Mouse (Mus musculus) stomach, postnatal 0 days (tissue): ENCODE data around the gene Eml4. TPM values are rescaled to one million over a fixed set of nuclear protein-coding genes. Genes with fewer than 3 reads are reported as not detected.
A peak's percentile ranks its signal among the peaks of the same experiment; 100 is the strongest.

ENCODE experiments used
- ATAC-seq: fragments of 200-750 bp; cut with Nextera tagmentation; 2 replicates; pipeline ENCODE4 v1.8.0; 2017; ENCODE audit not compliant: low FRiP score, low TSS enrichment
- DNase-seq: peaks from one replicate; pipeline ENCODE4 v3.0.0-alpha.2; 2016; ENCODE audit warnings: low spot score
- H3K27ac ChIP-seq: fragments of 300-500 bp; sonication (generic); replicated peaks from 2 replicates; pipeline ENCODE4 v1.5.1; 2014; ENCODE audit warnings: mild to moderate bottlenecking, control low read depth
- H3K27me3 ChIP-seq: fragments of 300-500 bp; sonication (generic); 2 replicates; pipeline ENCODE4 v1.6.1; 2014; ENCODE audit warnings: low read length; ENCODE audit not compliant: control insufficient read depth, insufficient read depth
- H3K36me3 ChIP-seq: fragments of 300-500 bp; sonication (generic); 2 replicates; pipeline ENCODE4 v1.6.1; 2014; ENCODE audit warnings: low read length, mixed read lengths; ENCODE audit not compliant: control insufficient read depth, insufficient read depth
- H3K4me1 ChIP-seq: fragments of 300-500 bp; sonication (generic); replicated peaks from 2 replicates; pipeline ENCODE4 v1.6.1; 2014; ENCODE audit warnings: antibody characterized with exemption; ENCODE audit not compliant: control insufficient read depth, insufficient read depth
- H3K4me2 ChIP-seq: fragments of 300-500 bp; sonication (generic); replicated peaks from 2 replicates; pipeline ENCODE4 v1.6.1; 2014; ENCODE audit warnings: low read depth, mild to moderate bottlenecking, control low read depth, moderate library complexity
- H3K4me3 ChIP-seq: fragments of 300-500 bp; sonication (generic); 2 replicates; pipeline ENCODE4 v1.5.1; 2014; ENCODE audit warnings: low read depth, low read length, control low read depth
- H3K9ac ChIP-seq: fragments of 300-500 bp; sonication (generic); 2 replicates; pipeline ENCODE4 v1.6.1; 2014; ENCODE audit warnings: mild to moderate bottlenecking, low read length, control low read depth, mixed read lengths
- H3K9me3 ChIP-seq: fragments of 300-500 bp; sonication (generic); 2 replicates; pipeline ENCODE4 v1.6.1; 2016; ENCODE audit warnings: low read length; ENCODE audit not compliant: control insufficient read depth
- CTCF ChIP-seq: IDR thresholded peaks from 2 replicates; pipeline ENCODE4 v1.5.1; 2016; ENCODE audit warnings: antibody characterized with exemption, low read depth, mild to moderate bottlenecking, moderate library complexity
- EP300 ChIP-seq: optimal IDR thresholded peaks from 2 replicates; pipeline ENCODE3; 2016; ENCODE audit warnings: antibody characterized with exemption
- WGBS: fragments of 180-500 bp; shearing (Covaris S2); extraction: QIAGEN DNeasy Blood & Tissue Kit; methylation state at CpG from one replicate; pipeline ENCODE4 v1.1.7; 2014; 5-methylcytosine and 5-hydroxymethylcytosine counted together
- polyA plus RNA-seq: library from polyadenylated mRNA; unstranded; fragments of >200 nt; fragmentation: Nextera tagmentation; extraction: Ambion mirVana; gene quantifications from 2 replicates; pipeline ENCODE4 v1.2.1, GENCODE M21; 2015

The Eml4 gene
- polyA plus RNA-seq: 10.9 and 11.5 TPM in 2 replicates

GRCm38 (mm10) chr17:83350379-83351091 is at the start of gene Eml4:
TSS of gene Eml4 (plus strand) at chr17:83350931.
- TF ChIP-seq CTCF (peak; percentile 64), EP300 (no peak)
- H3K9ac ChIP-seq: peak within 1 kb of the TSS; percentile 94
- H3K27ac ChIP-seq: peak within 1 kb of the TSS; percentile 96
- peak; percentile 94 for DNase-seq
- WGBS: 1% methylated on average over 38 of the region's 62 CpGs
- ATAC-seq: peak; percentile 96
- peak within 1 kb of the TSS; percentile 86 for H3K4me3 ChIP-seq
- H3K9me3 ChIP-seq: no peaks in the 10 kb centered on the region
- H3K36me3 ChIP-seq: no peaks in the 10 kb centered on the region
- no peaks in the 10 kb centered on the region for H3K27me3 ChIP-seq
- peaks cover 3% of the 10 kb centered on the region; the same call in 1 of the 2 replicates for H3K4me1 ChIP-seq
- H3K4me2 ChIP-seq: peak within 1 kb of the TSS; percentile 75

GRCm38 (mm10) chr17:83301433-83301832 is 49.3 kb upstream of the Eml4 start:
- no peak for DNase-seq
- no peak overlapping the region for H3K27ac ChIP-seq
- no peaks in the 10 kb centered on the region for H3K4me1 ChIP-seq
- H3K27me3 ChIP-seq: no peaks in the 10 kb centered on the region
- no peak overlapping the region for H3K4me3 ChIP-seq
- WGBS: 63% methylated on average over 5 of the region's 5 CpGs
- no peak overlapping the region for H3K4me2 ChIP-seq
- no peaks in the 10 kb centered on the region for H3K9me3 ChIP-seq
- no peak overlapping the region for H3K9ac ChIP-seq
- no peak for TF ChIP-seq CTCF
- TF ChIP-seq EP300: no peak
- no peak for ATAC-seq
- no peaks in the 10 kb centered on the region for H3K36me3 ChIP-seq

- H3K36me3 ChIP-seq: no peaks in the 10 kb centered on the region
- no peaks in the 10 kb centered on the region for H3K4me1 ChIP-seq
- no peaks in the 10 kb centered on the region for H3K27me3 ChIP-seq
- no peak overlapping the region for H3K4me3 ChIP-seq
- no peak overlapping the region for H3K9ac ChIP-seq
- no peak overlapping the region for H3K27ac ChIP-seq
- 79% methylated on average over 7 of the region's 7 CpGs for WGBS
- ATAC-seq: no peak
- no peaks in the 10 kb centered on the region for H3K9me3 ChIP-seq
- H3K4me2 ChIP-seq: no peak overlapping the region
- no peak for DNase-seq
- TF ChIP-seq CTCF: no peak
- no peak for TF ChIP-seq EP300
These were observed 46.5 kb upstream of the Eml4 start for GRCm38 (mm10) chr17:83304089-83304822.

GRCm38 (mm10) chr17:83306964-83307640 is 43.6 kb upstream of the Eml4 start:
- WGBS: 49% methylated on average over 12 of the region's 12 CpGs
- peak; percentile 65 for DNase-seq
- no peak for TF ChIP-seq CTCF
- TF ChIP-seq EP300: no peak
- Histone ChIP-seq H3K4me3 (no peak overlapping the region), H3K9ac (no peak overlapping the region), H3K27me3 (no peaks in the 10 kb centered on the region), H3K36me3 (no peaks in the 10 kb centered on the region), H3K4me1 (0 out of 2 replicates have a peak, but pooled peaks cover under 1% of the 10 kb centered on the region), H3K4me2 (peak overlapping the region; percentile 2; the same call in 1 of the 2 replicates), H3K27ac (peak overlapping the region; percentile 92), H3K9me3 (no peaks in the 10 kb centered on the region)
- ATAC-seq: peak; percentile 86

GRCm38 (mm10) chr17:83307641-83308296 is 43.0 kb upstream of the Eml4 start:
- 47% methylated on average over 11 of the region's 11 CpGs for WGBS
- no peak overlapping the region for H3K4me3 ChIP-seq
- H3K9ac ChIP-seq: no peak overlapping the region
- H3K4me1 ChIP-seq: 0 out of 2 replicates have a peak, but pooled peaks cover 3% of the 10 kb centered on the region
- H3K27me3 ChIP-seq: no peaks in the 10 kb centered on the region
- no peaks in the 10 kb centered on the region for H3K36me3 ChIP-seq
- TF ChIP-seq CTCF (no peak), EP300 (no peak)
- ATAC-seq (peak; percentile 85), DNase-seq (peak; percentile 65)
- H3K9me3 ChIP-seq: no peaks in the 10 kb centered on the region
- H3K4me2 ChIP-seq: no peak overlapping the region
- H3K27ac ChIP-seq: peak overlapping the region; percentile 92
